Mouse (Mus musculus): Measurements from ENCODE around the gene Galnt7.

The Galnt7 gene

DNA sequence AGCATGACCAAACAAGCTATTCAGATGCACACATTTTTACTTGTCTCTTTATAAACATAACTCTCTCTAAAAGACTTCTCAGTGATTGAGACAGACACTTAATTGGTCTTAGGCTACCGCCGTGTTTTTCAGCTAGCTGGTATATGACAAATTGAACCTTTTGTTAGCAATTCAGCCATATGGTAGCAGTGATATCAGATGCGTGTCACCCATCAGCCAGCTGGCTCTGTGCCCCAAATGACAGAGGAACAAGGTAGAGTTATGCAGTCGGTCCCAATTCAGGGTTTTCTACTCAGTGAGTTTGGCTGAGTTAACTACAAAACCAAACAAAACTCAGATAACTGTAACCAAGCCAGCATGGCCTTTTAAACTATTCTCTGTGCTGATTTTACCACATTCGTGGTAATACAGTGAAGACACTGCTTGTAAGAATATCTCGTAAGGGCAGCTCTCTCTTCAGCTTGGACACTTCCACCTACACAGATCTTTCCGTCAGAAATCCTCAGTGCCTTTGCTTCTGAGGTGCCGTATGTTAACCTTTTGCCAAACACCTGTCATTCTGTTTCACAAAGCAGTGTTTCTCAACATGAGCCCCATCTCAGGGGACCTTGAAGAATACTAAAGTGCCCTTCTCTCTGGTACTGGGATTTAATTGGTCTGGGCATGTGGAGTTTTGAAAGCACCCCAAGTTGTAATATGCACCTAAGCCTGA is 68.3 kb downstream of the Galnt7 start:
- no peak for DNase-seq

DNA sequence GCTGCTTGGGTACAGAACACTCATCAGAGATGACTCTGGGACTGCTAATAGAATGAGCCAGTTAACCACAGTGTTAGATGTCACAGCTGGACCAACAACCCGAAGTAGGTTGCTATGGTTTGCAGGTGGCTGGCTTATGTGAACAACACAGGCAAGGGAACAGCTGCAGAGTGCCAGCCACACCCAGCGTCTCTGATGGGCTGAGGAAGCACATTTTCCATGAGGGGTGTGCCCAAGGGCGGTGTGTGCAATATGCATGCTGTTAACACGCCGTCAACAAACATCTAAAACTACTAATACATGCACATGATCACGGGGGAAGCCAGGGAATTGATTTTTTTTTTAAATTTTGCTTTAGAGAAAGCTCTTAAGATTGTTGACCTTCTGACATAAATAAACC is 73.0 kb downstream of the Galnt7 start:
- peak; percentile 81 for DNase-seq

DNA sequence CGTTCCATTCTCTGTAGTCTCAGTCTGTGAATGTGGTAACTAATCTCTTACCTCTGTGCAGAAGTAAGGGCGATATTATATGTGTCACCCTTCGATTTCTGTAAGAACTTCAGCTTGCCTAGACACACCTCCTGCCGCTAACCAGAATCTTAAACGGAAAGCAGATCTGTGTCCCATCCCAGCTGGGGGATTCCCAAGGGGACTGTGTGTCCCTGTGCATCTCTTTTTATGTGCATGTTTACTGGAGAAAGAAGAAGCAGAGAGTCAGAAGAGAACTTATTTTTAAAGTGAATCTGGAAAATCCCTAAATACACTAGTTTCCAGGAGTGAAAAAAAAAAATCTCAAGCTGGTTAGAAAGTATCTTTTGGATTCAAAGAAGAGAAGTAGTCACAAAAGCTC is 75.5 kb downstream of the Galnt7 start:
- DNase-seq: peak; percentile 37

DNA sequence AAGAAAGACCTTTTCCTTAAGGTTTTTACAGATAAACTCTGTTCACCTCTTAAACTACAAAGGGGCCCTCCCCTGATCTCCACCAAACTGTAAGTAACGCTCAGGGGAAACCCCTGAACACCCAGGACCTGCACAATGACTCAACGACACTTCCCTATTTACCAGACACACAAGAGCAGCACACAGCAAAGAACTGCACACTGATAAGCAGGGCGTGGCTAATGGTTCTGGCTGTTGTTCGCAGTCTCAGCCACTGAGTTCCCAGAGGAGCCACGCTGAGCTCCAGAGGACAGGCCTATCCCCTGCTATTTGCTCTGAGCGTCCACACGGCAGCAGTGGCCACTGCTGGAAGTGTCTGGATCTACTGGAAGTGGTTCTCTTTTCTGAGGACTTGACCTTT is 76.6 kb downstream of the Galnt7 start:
- DNase-seq: peak; percentile 59

DNA sequence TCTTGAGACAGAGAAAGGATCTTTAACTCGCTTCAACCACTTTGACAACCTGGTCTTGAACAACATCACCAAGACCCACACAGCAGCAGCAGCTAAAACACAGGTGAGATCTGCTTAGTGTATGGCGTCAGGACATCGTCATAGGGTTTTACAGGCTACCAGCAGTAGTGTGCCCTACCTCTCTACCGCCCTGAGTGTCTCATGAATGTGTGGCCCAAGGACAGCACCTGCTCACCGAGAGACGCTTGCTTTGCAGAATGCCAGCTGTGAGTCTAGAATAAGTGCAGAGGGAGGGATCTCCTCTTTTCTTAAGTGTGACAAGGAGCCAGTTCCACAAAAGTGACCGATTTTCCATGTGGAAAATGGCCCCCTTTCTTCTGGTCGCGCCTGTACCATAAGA is 77.5 kb downstream of the Galnt7 start:
- DNase-seq: peak; percentile 62

DNA sequence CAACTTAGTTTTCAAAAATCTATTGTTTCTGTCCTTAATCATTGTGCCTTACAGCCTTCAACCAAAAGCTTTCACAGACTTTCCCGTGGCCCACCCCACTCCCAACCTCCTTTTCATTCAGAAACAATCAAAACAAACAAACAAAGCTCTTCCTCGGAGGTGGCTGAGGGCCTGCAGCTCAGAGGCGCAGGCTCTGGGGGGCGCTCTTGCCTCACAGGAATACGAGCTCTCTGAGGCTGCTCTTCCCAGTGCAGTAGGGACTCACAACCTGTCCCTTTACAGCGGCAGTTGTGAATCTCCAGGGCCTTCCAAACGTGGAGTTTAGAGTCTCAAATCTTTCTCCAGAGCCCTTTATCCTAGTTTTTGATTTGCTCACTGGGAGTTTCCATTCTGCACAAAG is 78.4 kb downstream of the Galnt7 start:
- peak; percentile 93 for DNase-seq

DNA sequence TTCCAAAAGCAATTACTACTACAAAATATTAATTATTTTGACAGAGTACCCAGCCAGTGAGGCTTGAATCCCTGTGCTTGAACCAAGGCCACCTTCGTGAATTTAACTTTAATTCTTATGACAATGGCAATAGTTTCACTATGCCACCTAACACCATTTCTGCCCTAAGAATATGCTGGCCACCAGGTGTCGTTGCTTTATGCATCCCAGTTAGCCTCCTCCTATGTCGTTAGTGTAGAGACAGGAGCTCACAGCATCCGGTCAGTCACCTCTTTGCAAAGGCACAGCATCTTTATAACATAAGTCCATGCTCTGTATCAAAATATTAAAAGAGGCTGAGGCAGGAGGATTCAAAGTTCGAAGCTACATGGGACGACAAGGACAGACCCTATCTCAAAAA is 79.0 kb downstream of the Galnt7 start:
- no peak for DNase-seq

DNA sequence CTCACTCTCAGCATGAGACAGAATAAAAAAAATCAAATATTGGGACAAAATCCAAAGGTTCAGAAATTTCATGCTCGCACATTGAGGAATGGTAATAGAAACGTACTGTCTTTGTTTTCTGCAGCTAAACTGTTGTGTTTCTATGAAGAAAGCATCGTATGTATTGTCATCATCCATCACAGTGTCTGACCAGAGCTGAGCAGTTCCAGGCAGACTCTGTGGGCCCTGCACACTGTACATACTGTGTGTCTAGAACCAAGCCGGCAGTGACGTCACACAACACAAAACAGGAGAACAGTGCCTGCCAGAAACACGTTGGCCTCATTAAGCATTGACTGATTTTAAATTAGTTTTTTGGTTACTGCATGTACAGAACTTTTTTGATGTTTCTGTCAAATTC is 82.9 kb downstream of the Galnt7 start:
- DNase-seq: no peak

DNA sequence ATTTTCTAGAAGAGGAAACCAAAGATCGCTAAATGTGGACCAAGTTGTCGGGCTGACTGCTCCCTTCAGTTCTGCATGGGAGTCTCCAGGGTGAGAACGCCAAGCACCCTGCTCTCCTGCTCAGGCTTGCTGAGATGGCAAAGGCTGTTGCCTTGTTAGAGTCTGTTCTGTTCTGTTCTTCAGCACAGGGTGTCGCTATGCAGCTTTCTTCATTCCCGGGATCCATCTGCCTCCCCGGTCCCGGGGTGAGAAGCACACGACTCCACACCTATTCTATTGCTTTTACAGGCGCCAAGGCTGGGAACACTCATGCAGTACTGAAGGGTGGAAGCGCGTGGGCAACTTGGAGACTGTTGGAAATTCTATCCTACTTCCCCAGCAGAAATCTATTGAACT is 83.4 kb downstream of the Galnt7 start:
- no peak for DNase-seq

DNA sequence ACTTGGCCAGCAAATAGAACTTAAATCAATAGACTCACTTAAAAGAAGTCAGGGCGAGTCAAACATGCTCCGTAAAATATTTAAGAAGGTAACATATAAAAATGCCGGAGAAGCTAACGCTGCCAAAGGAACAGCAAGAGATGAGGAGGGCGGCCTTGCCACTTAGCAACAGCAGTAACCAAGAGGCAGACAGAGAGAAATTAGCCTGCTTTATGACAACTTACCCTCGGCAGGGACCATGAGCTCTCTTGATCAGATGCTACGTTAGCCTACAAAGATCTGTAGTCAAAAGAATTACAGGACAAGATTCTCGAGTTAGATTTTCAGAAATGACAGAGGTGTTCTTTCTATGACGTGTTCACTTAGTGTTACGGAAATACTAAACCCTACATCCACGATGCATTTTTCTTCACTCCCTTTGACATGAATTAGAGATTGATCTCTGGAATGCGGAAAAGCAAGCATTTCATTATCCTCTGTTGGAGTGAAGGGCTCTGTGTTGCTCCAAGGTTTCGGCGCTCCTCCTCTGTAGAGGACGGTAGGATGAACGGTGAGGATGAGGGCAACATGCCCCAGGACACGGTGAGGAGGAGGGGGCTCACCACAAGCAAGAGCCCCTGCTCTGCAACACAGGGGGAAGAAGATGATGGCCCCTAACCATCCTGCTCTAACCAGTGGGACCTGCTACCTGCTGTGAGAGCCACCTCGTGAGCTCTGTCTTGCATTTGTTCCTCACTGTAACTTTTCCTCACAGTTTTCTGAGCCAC is 84.0 kb downstream of the Galnt7 start:
- DNase-seq: no peak

DNA sequence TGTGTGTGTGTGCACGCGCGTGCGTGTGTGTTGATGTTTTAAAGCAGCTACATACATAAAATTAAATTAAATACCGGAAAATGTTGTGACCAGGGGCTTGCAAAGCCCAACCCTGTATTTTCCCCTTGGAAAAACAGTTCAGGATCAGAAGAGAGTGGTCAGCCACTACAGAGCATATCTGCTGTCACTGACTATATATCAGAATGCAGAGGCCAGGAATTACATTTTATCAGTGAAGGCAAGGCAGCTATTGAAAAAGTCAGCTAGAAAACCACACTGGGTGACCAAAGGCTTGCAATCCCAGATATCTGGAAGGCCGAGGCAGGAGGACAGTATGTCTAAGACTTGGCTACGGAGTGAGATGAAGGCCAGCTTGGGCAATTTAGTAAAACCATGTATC is 84.8 kb downstream of the Galnt7 start:
- no peak for DNase-seq

DNA sequence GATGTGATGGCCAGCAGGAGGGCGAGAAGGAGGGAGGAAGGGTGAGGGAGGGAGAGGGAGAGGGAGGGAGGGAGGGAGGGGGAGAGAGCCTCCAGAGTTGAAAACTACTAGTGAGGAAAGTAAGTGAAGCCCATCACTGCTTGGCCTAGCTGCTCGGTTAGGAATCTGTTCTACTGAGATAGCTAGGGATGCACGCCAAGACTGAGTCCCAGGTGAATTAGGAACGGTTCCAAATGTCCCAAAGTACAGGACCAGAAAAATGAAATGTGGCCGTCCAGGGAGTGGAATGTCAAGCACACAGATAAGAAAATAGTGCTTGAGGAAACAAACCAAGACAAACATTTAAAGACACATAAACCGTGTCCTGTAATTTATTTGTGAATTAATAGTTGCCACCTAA is 87.8 kb downstream of the Galnt7 start:
- DNase-seq: no peak

DNA sequence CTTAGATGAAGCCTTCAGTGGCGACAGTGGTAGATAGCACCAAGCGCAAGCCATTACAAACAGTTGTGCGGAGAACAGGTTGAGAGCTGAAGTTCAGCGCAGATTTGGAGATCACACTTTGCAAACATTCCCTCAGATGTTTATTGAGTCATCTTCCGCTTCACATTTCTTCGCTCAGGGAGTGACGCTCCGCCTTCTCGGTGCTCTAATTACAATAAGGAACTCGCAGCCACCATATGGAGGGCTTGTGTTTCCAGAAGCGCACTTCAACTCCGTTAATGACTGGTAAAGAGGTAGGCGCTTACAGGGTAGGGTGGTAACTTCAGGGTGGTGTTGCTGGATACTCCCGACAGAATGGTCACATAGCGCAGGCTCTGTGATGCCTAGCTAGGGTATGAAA is 89.1 kb downstream of the Galnt7 start:
- DNase-seq: no peak

DNA sequence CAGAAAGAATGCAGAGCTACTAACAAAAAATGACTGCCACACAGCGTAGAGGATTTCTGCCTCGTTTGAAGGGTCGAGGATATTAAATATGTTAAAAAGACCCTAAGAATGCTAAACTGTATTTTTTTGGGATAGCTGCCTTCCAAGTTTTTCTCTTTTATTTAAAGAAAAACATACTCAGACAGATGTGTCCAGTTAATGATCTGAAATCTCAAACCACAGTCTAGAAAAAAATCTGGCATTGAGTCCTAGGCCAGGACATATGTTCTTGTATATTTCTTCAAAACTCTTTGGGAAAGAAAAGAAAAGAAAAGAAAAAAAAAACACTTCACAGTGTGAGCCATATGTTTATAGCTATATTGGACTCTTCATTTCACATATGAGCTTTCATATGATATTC is 90.1 kb downstream of the Galnt7 start:
- DNase-seq: no peak

DNA sequence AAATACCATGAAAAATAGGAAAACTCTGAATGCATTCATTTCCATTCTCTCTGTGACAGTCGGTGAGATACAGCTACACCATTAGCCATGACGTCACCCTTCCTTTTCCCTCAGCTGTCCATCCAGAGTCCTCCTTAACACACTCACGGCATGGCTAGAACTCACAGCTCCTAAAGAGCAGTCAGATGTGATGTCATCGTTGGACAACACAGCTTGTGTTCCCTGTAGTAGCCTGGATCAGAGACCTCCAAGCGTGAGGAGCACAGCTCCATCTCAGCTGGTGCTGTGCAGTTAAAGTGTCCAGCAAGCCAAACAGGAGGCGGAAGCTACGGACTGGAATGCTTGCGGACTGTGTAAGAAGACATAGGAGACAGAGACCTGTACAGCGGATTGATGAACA is 91.9 kb downstream of the Galnt7 start:
- no peak for DNase-seq

DNA sequence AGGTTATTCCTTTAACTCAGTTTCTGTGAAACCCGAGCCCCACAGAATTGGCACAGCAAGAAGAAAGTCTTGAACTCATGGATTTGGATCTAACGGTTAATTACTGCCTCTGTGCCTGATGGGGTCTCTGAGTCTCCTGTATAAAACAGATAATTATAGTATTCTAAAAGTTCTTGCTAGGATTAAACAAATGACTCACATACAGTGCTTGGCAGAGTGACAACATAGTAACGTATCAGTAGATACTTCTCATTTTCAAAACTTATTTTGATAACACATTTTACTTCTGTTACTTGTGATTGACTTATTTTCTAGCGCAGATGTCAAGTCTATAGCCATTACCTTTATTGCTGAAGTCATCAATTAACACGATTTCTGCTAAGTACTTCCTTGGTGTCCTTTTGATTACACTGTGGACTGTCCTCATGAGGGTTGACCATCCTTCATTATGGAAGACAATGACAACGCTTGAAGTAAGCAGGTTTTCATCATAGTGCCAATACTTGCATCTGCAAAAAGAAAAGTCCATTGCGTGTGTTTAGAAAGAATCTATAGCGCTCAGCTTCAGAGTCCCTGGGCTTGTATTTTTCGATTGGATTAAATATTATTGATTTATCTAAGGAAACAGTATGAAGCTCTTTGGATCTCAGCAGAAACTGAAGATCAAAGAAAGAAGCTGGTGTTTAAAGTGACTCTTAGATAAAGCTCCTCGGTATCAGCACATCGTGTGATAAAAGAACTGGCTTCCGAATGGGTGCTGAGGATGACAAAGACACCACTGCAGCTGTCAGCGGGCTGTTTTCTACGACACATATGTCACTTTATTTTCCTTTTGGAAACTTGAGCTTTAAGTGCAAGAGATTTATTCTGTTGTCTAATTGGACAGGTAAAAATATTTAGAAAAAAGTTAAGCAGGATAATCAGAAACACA is 100.5 kb downstream of the Galnt7 start:
- DNase-seq: no peak

DNA sequence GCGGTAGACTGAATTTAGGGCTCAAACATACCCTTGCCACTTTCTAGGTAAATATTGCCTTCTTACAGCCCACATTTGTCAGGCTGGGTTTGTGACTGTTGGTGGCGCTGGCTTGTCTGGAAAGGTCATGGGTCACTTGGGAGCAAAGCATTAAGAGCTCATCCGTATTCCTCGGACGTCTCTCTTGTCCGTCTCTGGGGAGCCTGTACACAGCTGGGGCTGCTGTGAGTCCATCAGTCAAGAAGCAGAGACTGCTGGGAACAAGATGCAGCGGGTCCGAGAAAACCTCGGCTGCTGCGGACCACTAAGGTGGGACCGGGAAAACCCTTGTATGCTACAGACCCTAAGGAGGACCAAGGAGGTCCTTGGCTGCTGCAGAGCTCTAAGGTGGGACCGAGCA is 105.3 kb downstream of the Galnt7 start:
- DNase-seq: no peak

DNA sequence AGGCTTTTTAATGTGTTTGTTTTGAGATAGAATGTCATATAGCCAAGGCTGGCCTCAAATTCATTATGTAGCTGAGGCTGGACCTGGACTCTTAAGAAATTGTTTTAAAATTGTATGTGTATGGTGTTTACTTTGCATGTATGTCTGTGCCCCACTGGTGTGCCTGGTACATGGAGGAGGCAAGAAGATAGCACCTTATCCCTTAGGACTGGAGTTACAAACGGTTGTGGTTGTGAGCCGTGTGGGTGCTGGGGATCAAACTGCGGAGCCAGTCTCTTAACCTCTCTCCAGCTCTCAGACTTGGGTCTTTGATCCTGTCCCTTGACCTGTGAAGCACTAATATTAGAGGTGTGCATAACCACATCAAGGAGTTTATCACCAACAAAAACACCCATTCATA is 106.0 kb downstream of the Galnt7 start:
- no peak for DNase-seq

DNA sequence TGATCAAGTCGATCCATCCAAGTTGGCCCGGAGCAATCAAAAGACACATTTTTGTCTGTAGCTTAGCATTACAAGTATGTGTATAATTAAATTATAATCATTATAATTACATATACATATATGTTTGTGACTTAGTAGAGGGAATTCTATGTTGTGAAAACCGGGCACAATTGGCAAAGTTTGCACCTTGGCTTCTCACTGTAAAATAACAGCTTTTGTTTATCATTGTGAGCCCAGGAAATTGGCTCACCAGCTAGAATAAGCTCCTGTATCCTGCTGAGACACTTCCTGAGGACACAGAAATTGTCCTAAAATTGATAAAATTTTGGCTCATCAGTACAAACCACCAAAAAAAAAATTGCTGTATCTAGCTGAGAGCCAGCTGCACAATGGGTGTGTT is 106.4 kb downstream of the Galnt7 start:
- DNase-seq: no peak

DNA sequence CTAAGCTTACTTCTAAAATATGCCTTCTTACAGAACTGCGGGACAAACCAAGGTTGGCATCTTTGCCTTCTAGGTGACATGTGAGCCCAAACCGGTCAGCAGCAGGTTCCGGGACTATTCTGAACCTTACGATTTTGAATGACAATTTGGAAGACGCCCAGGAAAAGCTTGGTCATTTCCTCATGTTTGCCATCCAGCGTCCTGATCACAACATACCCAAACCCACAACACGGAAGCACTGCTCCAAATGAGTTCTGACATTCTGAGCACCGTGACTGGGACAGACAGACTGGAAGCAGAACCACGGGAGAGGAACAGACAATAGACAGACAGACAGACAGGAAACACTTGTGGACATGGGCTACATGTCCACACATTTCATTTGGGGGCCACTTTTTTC is 111.4 kb downstream of the Galnt7 start:
- no peak for DNase-seq

DNA sequence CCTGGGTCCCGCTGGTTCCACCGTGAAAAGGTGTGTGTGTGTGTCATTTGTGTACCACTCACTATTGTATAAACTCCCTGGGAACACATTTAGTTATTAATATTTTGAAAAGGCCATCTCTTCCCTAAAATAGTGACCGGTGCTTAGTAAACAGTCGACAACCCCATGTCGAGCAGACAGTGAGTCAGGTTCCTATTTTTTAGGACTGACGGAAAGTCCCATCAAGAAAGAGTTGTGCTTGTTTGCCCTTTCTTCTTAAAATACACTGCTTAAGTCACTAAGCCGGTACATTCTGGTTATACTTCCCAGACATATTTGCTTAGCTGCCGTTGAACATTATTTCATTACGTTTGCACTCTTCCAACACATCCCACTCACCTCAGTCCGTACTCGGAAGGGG is 111.9 kb downstream of the Galnt7 start:
- DNase-seq: no peak

DNA sequence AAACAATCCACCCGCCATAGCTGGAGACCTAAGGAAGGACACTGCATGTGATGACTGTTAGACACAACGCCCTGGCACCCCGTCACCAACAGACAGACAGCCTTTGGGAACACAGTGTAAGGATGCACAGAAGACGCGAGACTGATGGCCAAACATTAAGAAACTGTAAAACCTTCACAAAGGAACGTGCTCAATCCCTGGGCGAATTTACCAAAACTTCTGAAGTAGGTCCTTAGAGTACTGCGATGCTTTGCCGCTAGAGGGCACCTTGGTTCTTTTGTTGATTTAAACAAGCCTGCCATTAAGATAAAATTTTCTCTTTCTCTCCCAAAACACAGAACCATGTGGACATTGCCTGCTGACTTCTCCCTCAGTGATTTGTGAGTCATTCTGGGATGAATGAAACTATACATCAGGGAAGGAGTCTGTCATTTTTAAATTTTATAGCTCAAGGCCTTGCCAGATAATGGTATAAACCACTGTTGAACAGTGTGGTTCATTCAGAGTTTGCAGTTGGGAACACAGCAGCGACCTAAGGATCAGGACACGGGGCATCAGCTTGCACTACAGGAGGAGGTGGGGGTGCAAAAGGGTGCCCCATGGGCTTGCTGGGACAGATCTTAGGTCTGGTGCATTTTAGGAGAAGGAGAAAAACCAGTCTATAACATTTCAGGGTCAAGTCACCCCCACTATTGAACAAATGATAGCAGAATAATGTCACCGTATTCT is 112.6 kb downstream of the Galnt7 start:
- peak; percentile 85 for DNase-seq

DNA sequence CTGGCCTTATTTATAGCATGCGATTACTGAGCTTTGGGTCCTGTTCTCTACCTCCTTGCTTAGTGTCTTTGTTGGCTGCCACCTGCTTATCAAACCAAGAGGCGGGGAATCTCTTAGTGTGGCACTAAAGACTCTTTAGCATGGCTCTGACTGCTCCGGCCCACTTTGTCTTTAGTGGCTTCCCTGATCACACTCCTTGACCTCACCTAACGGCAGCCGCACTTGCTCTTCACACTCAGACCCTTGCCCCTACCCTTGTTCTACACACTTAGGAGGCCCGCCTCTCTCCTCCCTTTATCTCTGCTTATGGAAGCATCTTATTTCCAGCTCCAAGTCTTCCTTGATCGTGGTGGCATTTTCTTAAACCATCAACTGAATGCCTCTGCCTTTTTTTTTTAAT is 114.2 kb downstream of the Galnt7 start:
- DNase-seq: no peak

Data from thymus, postnatal 4 days (tissue).